18 mouse cellular contexts compared by ENCODE assay signal in genomic region chr13:31004995-31005394, GRCm38 (mm10). TPM values are rescaled to one million over a fixed set of nuclear protein-coding genes. Genes with fewer than 3 reads are reported as not detected.
DNase-seq lines count a peak whose midpoint lies in the region; ATAC-seq and TF ChIP-seq lines count a peak whose summit lies in the region.
"Had no signal": no experiment of that assay in that cellular context is flagged by ENCODE, and none has a peak within 500 bp of the region (broad histone marks: within the 10 kb centered on the region; RNA-seq: fewer than 3 reads in every experiment).

No protein-coding gene starts in this region.

- H3K27ac ChIP-seq in heart, embryonic 12.5 days (ENCODE audit: poor library complexity, severe bottlenecking), result no peak overlapping the region
- no peak overlapping the region for H3K27ac ChIP-seq in lung, postnatal 0 days (ENCODE audit: low read length)
- no peak overlapping the region for H3K27ac ChIP-seq in intestine, postnatal 0 days (ENCODE audit: low read depth, low read length)
- H3K27ac ChIP-seq in stomach, postnatal 0 days (replicated peaks), result no peak overlapping the region
- H3K27ac ChIP-seq in layer of hippocampus, adult 2 months, result no peak overlapping the region
- H3K27ac ChIP-seq: forebrain, embryonic 10.5 days; hindbrain, embryonic 10.5 days; left cerebral cortex, adult 2 months; limb, embryonic 13.5 days had no signal

- ATAC-seq in heart, embryonic 12.5 days (ENCODE audit: insufficient number of reproducible peaks, low FRiP score), result no peak
- ATAC-seq in lung, postnatal 0 days, result peak; percentile 56
- no peak for ATAC-seq in intestine, postnatal 0 days
- peak; percentile 75 for ATAC-seq in stomach, postnatal 0 days (ENCODE audit: low FRiP score, low TSS enrichment)

- H3K9me3 ChIP-seq in heart, embryonic 12.5 days (replicated peaks), result no peaks in the 10 kb centered on the region
- no peaks in the 10 kb centered on the region for H3K9me3 ChIP-seq in lung, postnatal 0 days (ENCODE audit: low read length)
- H3K9me3 ChIP-seq in intestine, postnatal 0 days (ENCODE audit: control insufficient read depth), result no peaks in the 10 kb centered on the region
- no peaks in the 10 kb centered on the region for H3K9me3 ChIP-seq in stomach, postnatal 0 days (ENCODE audit: control insufficient read depth, low read length)
- H3K9me3 ChIP-seq: forebrain, embryonic 10.5 days; hindbrain, embryonic 10.5 days; limb, embryonic 13.5 days; megakaryocyte, embryonic 14.5 days had no signal

- H3K4me1 ChIP-seq in heart, embryonic 12.5 days (replicated peaks), result no peaks in the 10 kb centered on the region
- H3K4me1 ChIP-seq in lung, postnatal 0 days (ENCODE audit: insufficient read depth, low read depth, low read length), result no peaks in the 10 kb centered on the region
- H3K4me1 ChIP-seq in intestine, postnatal 0 days (replicated peaks; ENCODE audit: control insufficient read depth, insufficient read depth, low read length), result no peaks in the 10 kb centered on the region
- H3K4me1 ChIP-seq in stomach, postnatal 0 days (replicated peaks; ENCODE audit: control insufficient read depth, insufficient read depth), result no peaks in the 10 kb centered on the region
- H3K4me1 ChIP-seq: hindbrain, embryonic 10.5 days; megakaryocyte, embryonic 14.5 days had no signal

- no peak overlapping the region for H3K9ac ChIP-seq in heart, embryonic 12.5 days
- H3K9ac ChIP-seq in lung, postnatal 0 days (replicated peaks; ENCODE audit: low read depth), result no peak overlapping the region
- no peak overlapping the region for H3K9ac ChIP-seq in intestine, postnatal 0 days (ENCODE audit: low read depth, low read length)
- H3K9ac ChIP-seq in stomach, postnatal 0 days (ENCODE audit: low read length), result no peak overlapping the region
- H3K9ac ChIP-seq: limb, embryonic 13.5 days had no signal

- WGBS in heart, embryonic 12.5 days, result 55% methylated on average over 4 of the region's 4 CpGs
- 47% methylated on average over 4 of the region's 4 CpGs for WGBS in lung, postnatal 0 days
- 51% methylated on average over 4 of the region's 4 CpGs for WGBS in intestine, postnatal 0 days
- 53% methylated on average over 4 of the region's 4 CpGs for WGBS in stomach, postnatal 0 days

- no peak overlapping the region for H3K4me3 ChIP-seq in heart, embryonic 12.5 days
- H3K4me3 ChIP-seq in lung, postnatal 0 days (ENCODE audit: low read depth, low read length), result 0 out of 2 replicates have a peak overlapping the region, but pooled peaks have one; percentile 9
- H3K4me3 ChIP-seq in intestine, postnatal 0 days (ENCODE audit: low read depth, low read length), result peak overlapping the region; percentile 27
- peak overlapping the region; percentile 19; the same call in 1 of the 2 replicates for H3K4me3 ChIP-seq in stomach, postnatal 0 days (ENCODE audit: low read depth, low read length)
- H3K4me3 ChIP-seq in layer of hippocampus, adult 2 months, result no peak overlapping the region
- H3K4me3 ChIP-seq: forebrain, embryonic 10.5 days; hindbrain, embryonic 10.5 days; left cerebral cortex, adult 2 months; limb, embryonic 13.5 days; megakaryocyte, embryonic 14.5 days had no signal

- no peaks in the 10 kb centered on the region for H3K27me3 ChIP-seq in heart, embryonic 12.5 days (replicated peaks)
- no peaks in the 10 kb centered on the region for H3K27me3 ChIP-seq in lung, postnatal 0 days (replicated peaks; ENCODE audit: insufficient read depth, low read length)
- no peaks in the 10 kb centered on the region for H3K27me3 ChIP-seq in intestine, postnatal 0 days (replicated peaks; ENCODE audit: control insufficient read depth, insufficient read depth, low read length)
- no peaks in the 10 kb centered on the region for H3K27me3 ChIP-seq in stomach, postnatal 0 days (ENCODE audit: control insufficient read depth, insufficient read depth, low read length)
- H3K27me3 ChIP-seq: limb, embryonic 13.5 days had no signal

- no peak for TF ChIP-seq EP300 in lung, postnatal 0 days (IDR thresholded peaks at IDR 0.05)
- TF ChIP-seq EP300 in stomach, postnatal 0 days (optimal IDR thresholded peaks at IDR 0.05), result no peak

- no peaks in the 10 kb centered on the region for H3K36me3 ChIP-seq in heart, embryonic 12.5 days
- no peaks in the 10 kb centered on the region for H3K36me3 ChIP-seq in lung, postnatal 0 days (ENCODE audit: insufficient read depth, low read length)
- H3K36me3 ChIP-seq in intestine, postnatal 0 days (ENCODE audit: control insufficient read depth, insufficient read depth), result no peaks in the 10 kb centered on the region
- no peaks in the 10 kb centered on the region for H3K36me3 ChIP-seq in stomach, postnatal 0 days (ENCODE audit: control insufficient read depth, insufficient read depth, low read length)
- H3K36me3 ChIP-seq: forebrain, embryonic 10.5 days; hindbrain, embryonic 10.5 days; limb, embryonic 13.5 days had no signal

- TF ChIP-seq CTCF in lung, postnatal 0 days (IDR thresholded peaks at IDR 0.05), result no peak
- no peak for TF ChIP-seq CTCF in intestine, postnatal 0 days (IDR thresholded peaks at IDR 0.05; ENCODE audit: low read depth)
- no peak for TF ChIP-seq CTCF in stomach, postnatal 0 days (IDR thresholded peaks at IDR 0.05; ENCODE audit: low read depth)
- TF ChIP-seq CTCF in layer of hippocampus, adult 2 months (conservative IDR thresholded peaks at IDR 0.05), result no peak

- H3K4me2 ChIP-seq in heart, embryonic 12.5 days, result peak overlapping the region; percentile 36
- peak overlapping the region; percentile 41 for H3K4me2 ChIP-seq in lung, postnatal 0 days (replicated peaks; ENCODE audit: low read depth, low read length)
- peak overlapping the region; percentile 59 for H3K4me2 ChIP-seq in intestine, postnatal 0 days (replicated peaks; ENCODE audit: low read depth)
- peak overlapping the region; percentile 48; the same call in 1 of the 2 replicates for H3K4me2 ChIP-seq in stomach, postnatal 0 days (replicated peaks; ENCODE audit: low read depth)

- no peak for DNase-seq in heart, adult 18-20 months
- peak; percentile 48 for DNase-seq in lung, postnatal 0 days (ENCODE audit: low spot score)
- no peak for DNase-seq in lung, postnatal 10 days
- DNase-seq in stomach, postnatal 0 days (ENCODE audit: low spot score), result no peak
- DNase-seq in thymus, postnatal 4 days, result no peak
- no peak for DNase-seq in layer of hippocampus, adult 2 months (ENCODE audit: low spot score in 2 of 2)
- DNase-seq: adrenal gland, adult 2 months; cerebellum, adult 8-10 months; kidney, postnatal 4 days; thymus, postnatal 36 days had no signal

RNA-seq across cellular contexts. Expression of gene Gm5447, which starts 31.0 kb away (rescaled TPM):
- not detected in 2 replicates for polyA plus RNA-seq in heart, embryonic 12.5 days (2016; fragmentation: Nextera tagmentation; extraction: Ambion mirVana)
- not detected for total RNA-seq in heart, adult 18-20 months (2021)
- polyA plus RNA-seq in lung, postnatal 0 days (2015; fragmentation: Nextera tagmentation; extraction: Ambion mirVana), result 0.06 and 0.30 TPM in 2 replicates
- polyA plus RNA-seq in intestine, postnatal 0 days (2015; fragmentation: Nextera tagmentation; extraction: Ambion mirVana), result 0.10 TPM in 1 of 2 replicates, not detected in the other
- 0.07 TPM in 1 of 2 replicates, not detected in the other for polyA plus RNA-seq in stomach, postnatal 0 days (2015; fragmentation: Nextera tagmentation; extraction: Ambion mirVana)
- under 1 TPM in 1 of 2 experiments, not detected in 1; 0.33 TPM for total RNA-seq in layer of hippocampus, adult 2 months (2021)
- total RNA-seq: adrenal gland, adult 2 months had no signal
- polyA plus RNA-seq: adrenal gland, adult 2 months; hindbrain, embryonic 10.5 days; intestine, embryonic 14.5 days; limb, embryonic 13.5 days had no signal

RNA-seq across cellular contexts. Expression of gene Exoc2, which starts 31.1 kb away (rescaled TPM):
- polyA plus RNA-seq in heart, embryonic 12.5 days (2016; fragmentation: Nextera tagmentation; extraction: Ambion mirVana), result 26.8 and 28.2 TPM in 2 replicates
- 10 to 100 TPM; 15.3 to 17.5 TPM for total RNA-seq in heart, adult 18-20 months (2021)
- polyA plus RNA-seq in lung, postnatal 0 days (2015; fragmentation: Nextera tagmentation; extraction: Ambion mirVana), result 17.1 and 21.3 TPM in 2 replicates
- 10.7 and 11.1 TPM in 2 replicates for polyA plus RNA-seq in intestine, postnatal 0 days (2015; fragmentation: Nextera tagmentation; extraction: Ambion mirVana)
- polyA plus RNA-seq in stomach, postnatal 0 days (2015; fragmentation: Nextera tagmentation; extraction: Ambion mirVana), result 12.7 and 13.2 TPM in 2 replicates
- total RNA-seq in layer of hippocampus, adult 2 months (2021), result 10 to 100 TPM; 41.2 to 44.1 TPM

RNA-seq across cellular contexts. Expression of gene Hus1b, which starts 57.4 kb away (rescaled TPM):
- polyA plus RNA-seq in heart, embryonic 12.5 days (2016; fragmentation: Nextera tagmentation; extraction: Ambion mirVana), result not detected in 2 replicates
- under 1 TPM; 0.22 to 0.23 TPM for total RNA-seq in heart, adult 18-20 months (2021)
- polyA plus RNA-seq in lung, postnatal 0 days (2015; fragmentation: Nextera tagmentation; extraction: Ambion mirVana), result 0.19 TPM in 1 of 2 replicates, not detected in the other
- not detected in 2 replicates for polyA plus RNA-seq in intestine, postnatal 0 days (2015; fragmentation: Nextera tagmentation; extraction: Ambion mirVana)
- not detected in 2 replicates for polyA plus RNA-seq in stomach, postnatal 0 days (2015; fragmentation: Nextera tagmentation; extraction: Ambion mirVana)
- under 1 TPM; 0.61 TPM for total RNA-seq in layer of hippocampus, adult 2 months (2021)
- polyA plus RNA-seq: forebrain, embryonic 10.5 days; hindbrain, embryonic 10.5 days; limb, embryonic 13.5 days had no signal

Comparison
In these comparisons a context has a peak if more than half of its experiments do, and no peak if none do; other contexts are left out.
1. ATAC-seq: peak in lung, postnatal 0 days (single experiment) and stomach, postnatal 0 days (single experiment); none in heart, embryonic 12.5 days (single experiment) and intestine, postnatal 0 days (single experiment).
2. H3K4me3 ChIP-seq: peak in lung, postnatal 0 days (single experiment), intestine, postnatal 0 days (single experiment) and stomach, postnatal 0 days (single experiment); none in heart, embryonic 12.5 days (single experiment) and layer of hippocampus, adult 2 months (single experiment).
3. Peak in every context shown above with its lines, with median percentiles within 50 percentile points of each other: H3K4me2 ChIP-seq.